Mouse (Mus musculus) midbrain, embryonic 12.5 days (tissue): ENCODE data around the gene Zranb1. TPM values are rescaled to one million over a fixed set of nuclear protein-coding genes. Genes with fewer than 3 reads are reported as not detected.
A peak's percentile ranks its signal among the peaks of the same experiment; 100 is the strongest.

Experiments used
- ATAC-seq: fragments of 200-750 bp; cut with Nextera tagmentation; 2 replicates; pipeline ENCODE4 v1.8.0; 2017; ENCODE audit warnings: low read depth, moderate TSS enrichment, moderate library complexity; ENCODE audit not compliant: low FRiP score
- H3K27ac ChIP-seq: fragments of 300-500 bp; sonication (generic); replicated peaks from 2 replicates; pipeline ENCODE4 v1.5.1; 2016; ENCODE audit warnings: mild to moderate bottlenecking
- H3K27me3 ChIP-seq: fragments of 300-500 bp; sonication (generic); 2 replicates; pipeline ENCODE4 v1.6.1; 2016; ENCODE audit warnings: mild to moderate bottlenecking
- H3K36me3 ChIP-seq: fragments of 300-500 bp; sonication (generic); 2 replicates; pipeline ENCODE4 v1.6.1; 2016
- H3K4me1 ChIP-seq: fragments of 300-500 bp; sonication (generic); 2 replicates; pipeline ENCODE4 v1.6.1; 2016
- H3K4me2 ChIP-seq: fragments of 300-500 bp; sonication (generic); replicated peaks from 2 replicates; pipeline ENCODE4 v1.6.1; 2016; ENCODE audit warnings: mild to moderate bottlenecking, moderate library complexity
- H3K4me3 ChIP-seq: fragments of 300-500 bp; sonication (generic); 2 replicates; pipeline ENCODE4 v1.5.1; 2016; ENCODE audit warnings: mild to moderate bottlenecking
- H3K9ac ChIP-seq: fragments of 300-500 bp; sonication (generic); replicated peaks from 2 replicates; pipeline ENCODE4 v1.6.1; 2016; ENCODE audit warnings: mild to moderate bottlenecking, moderate library complexity
- H3K9me3 ChIP-seq: fragments of 300-500 bp; sonication (generic); 2 replicates; pipeline ENCODE4 v1.6.1; 2016; ENCODE audit warnings: mild to moderate bottlenecking
- WGBS: fragments of 180-500 bp; shearing (Covaris S2); methylation state at CpG from one replicate; pipeline ENCODE4 v1.1.7; 2016; 5-methylcytosine and 5-hydroxymethylcytosine counted together
- polyA plus RNA-seq: library from polyadenylated mRNA; unstranded; fragments of >200 nt; fragmentation: Nextera tagmentation; extraction: Ambion mirVana; gene quantifications from 2 replicates; pipeline ENCODE4 v1.2.1, GENCODE M21; 2016

Zranb1 gene
- polyA plus RNA-seq, 1 experiment from 2014 or later = 17.6 TPM

DNA sequence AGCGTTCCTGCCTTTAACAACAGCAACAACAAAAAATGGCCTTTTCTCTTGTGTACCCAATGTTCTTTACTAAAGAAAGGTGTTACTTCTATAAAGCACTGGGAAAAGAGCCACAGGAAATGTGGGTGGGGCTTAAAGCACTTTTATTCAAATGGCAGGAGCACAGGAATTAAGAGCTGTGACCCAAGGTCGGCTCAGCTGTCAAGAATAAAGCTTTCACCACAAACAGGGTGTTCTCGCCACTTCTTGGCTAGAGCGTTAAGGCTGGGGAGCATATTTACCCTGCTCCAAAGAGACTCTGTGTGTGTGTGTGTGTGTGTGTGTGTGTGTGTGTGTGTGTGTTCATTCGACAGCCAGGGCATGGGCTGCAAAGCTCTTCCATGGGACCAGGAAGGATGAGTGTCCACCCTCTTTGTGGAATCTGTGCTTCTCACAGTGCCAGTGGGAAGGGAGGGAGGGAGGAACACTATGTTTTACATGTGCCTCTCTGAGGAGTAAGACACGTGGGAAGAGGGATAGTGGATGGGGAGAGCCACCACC lies 88.6 kb downstream of the Zranb1 start:
- WGBS = 19% methylated on average over 6 of the region's 6 CpGs
- H3K36me3 ChIP-seq = peaks cover 3% of the 10 kb centered on the region; the same call in 1 of the 2 replicates
- no peak overlapping the region for H3K27ac ChIP-seq
- H3K9me3 ChIP-seq = no peaks in the 10 kb centered on the region
- H3K4me2 ChIP-seq = no peak overlapping the region
- H3K4me1 ChIP-seq = peaks cover 55% of the 10 kb centered on the region
- H3K9ac ChIP-seq = no peak overlapping the region
- H3K4me3 ChIP-seq = no peak overlapping the region
- no peaks in the 10 kb centered on the region for H3K27me3 ChIP-seq
- no peak for ATAC-seq

- peaks cover 40% of the 10 kb centered on the region for H3K4me1 ChIP-seq
- WGBS = 76% methylated on average over 1 of the region's 1 CpGs
- no peaks in the 10 kb centered on the region for H3K27me3 ChIP-seq
- no peak overlapping the region for H3K4me2 ChIP-seq
- no peak overlapping the region for H3K4me3 ChIP-seq
- ATAC-seq = no peak
- no peaks in the 10 kb centered on the region for H3K9me3 ChIP-seq
- H3K27ac ChIP-seq = no peak overlapping the region
- no peak overlapping the region for H3K9ac ChIP-seq
- peaks cover 3% of the 10 kb centered on the region; the same call in 1 of the 2 replicates for H3K36me3 ChIP-seq
These were observed 93.8 kb downstream of the Zranb1 start for GRCm38 (mm10) chr7:133024694-133025093.

DNA sequence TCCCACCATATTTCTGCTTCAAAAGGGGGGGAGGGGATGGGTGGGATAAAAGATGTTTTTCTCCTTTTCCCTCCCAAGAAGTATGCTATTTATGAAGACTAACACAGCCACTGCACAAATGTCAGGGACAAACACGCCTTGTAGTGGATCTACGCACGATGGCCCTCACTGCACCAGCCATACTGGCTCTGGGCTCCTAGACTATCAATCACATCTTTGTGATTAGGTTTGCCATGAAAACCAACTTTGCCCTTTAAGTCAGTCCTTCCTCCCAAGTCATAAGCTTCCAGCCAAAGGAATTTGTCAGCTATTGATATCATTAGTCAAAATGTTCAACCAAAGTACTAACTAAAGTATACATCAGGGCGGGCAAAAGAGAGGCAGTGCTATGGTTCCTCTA lies 97.0 kb downstream of the Zranb1 start:
- WGBS = 92% methylated on average over 4 of the region's 4 CpGs
- no peaks in the 10 kb centered on the region for H3K27me3 ChIP-seq

GRCm38 (mm10) chr7:133029004-133029403 lies 98.1 kb downstream of the Zranb1 start:
- 92% methylated on average over 8 of the region's 8 CpGs for WGBS
- Histone ChIP-seq H3K27me3 (no peaks in the 10 kb centered on the region), H3K27ac (no peak overlapping the region), H3K4me3 (no peak overlapping the region), H3K9me3 (no peaks in the 10 kb centered on the region), H3K4me2 (no peak overlapping the region), H3K9ac (no peak overlapping the region), H3K36me3 (no peaks in the 10 kb centered on the region), H3K4me1 (peaks cover 38% of the 10 kb centered on the region)
- no peak for ATAC-seq

More for the DNA sequence above, 97.0 kb downstream of the Zranb1 start:
- no peak for ATAC-seq
- Histone ChIP-seq H3K4me1 (peaks cover 28% of the 10 kb centered on the region), H3K4me3 (no peak overlapping the region), H3K4me2 (no peak overlapping the region), H3K9ac (no peak overlapping the region), H3K9me3 (no peaks in the 10 kb centered on the region), H3K27ac (no peak overlapping the region), H3K36me3 (no peaks in the 10 kb centered on the region)

DNA sequence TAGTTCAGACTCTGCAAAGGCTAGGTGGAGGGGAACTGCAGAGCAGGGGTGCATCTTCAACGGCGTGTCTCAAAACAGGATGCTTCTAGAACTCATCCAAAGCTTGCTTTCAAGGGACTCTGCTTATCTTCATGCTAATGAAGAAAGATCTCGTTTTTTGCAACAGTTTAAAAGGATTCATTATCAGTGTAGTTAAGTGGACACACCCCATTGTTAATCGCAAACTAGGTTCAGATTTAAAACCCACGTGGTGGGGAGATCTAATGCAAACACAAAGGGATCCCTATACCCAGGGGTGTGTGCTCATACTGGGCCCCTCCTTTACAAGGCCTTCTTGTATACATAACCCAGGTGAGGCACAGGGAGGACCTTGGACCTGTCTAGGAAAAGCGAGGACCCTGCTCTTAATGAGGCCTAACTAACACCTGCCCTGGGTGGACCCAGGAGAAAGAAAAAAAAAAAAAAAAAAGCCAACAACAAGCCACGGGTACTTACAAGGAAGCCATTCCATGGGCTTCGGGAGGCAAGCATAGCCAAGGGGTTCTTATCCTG lies 98.6 kb downstream of the Zranb1 start:
- Histone ChIP-seq H3K4me2 (no peak overlapping the region), H3K27ac (no peak overlapping the region), H3K9me3 (no peaks in the 10 kb centered on the region), H3K27me3 (no peaks in the 10 kb centered on the region), H3K9ac (no peak overlapping the region), H3K36me3 (no peaks in the 10 kb centered on the region), H3K4me3 (no peak overlapping the region), H3K4me1 (peaks cover 44% of the 10 kb centered on the region)
- 82% methylated on average over 8 of the region's 8 CpGs for WGBS
- ATAC-seq = no peak

GRCm38 (mm10) chr7:133032589-133033203 lies 101.8 kb downstream of the Zranb1 start:
- no peaks in the 10 kb centered on the region for H3K27me3 ChIP-seq
- no peak overlapping the region for H3K9ac ChIP-seq
- H3K9me3 ChIP-seq = no peaks in the 10 kb centered on the region
- peak; percentile 62 for ATAC-seq
- H3K4me3 ChIP-seq = no peak overlapping the region
- H3K4me1 ChIP-seq = peaks cover 48% of the 10 kb centered on the region
- no peaks in the 10 kb centered on the region for H3K36me3 ChIP-seq
- H3K27ac ChIP-seq = no peak overlapping the region; the same call in 1 of the 2 replicates
- WGBS = 36% methylated on average over 9 of the region's 9 CpGs
- no peak overlapping the region for H3K4me2 ChIP-seq

GRCm38 (mm10) chr7:133035901-133036300 lies 105.0 kb downstream of the Zranb1 start:
- Histone ChIP-seq H3K4me1 (peaks cover 54% of the 10 kb centered on the region), H3K4me2 (no peak overlapping the region), H3K9me3 (no peaks in the 10 kb centered on the region), H3K4me3 (no peak overlapping the region), H3K27ac (no peak overlapping the region), H3K9ac (no peak overlapping the region), H3K36me3 (no peaks in the 10 kb centered on the region), H3K27me3 (no peaks in the 10 kb centered on the region)
- no peak for ATAC-seq

Other genes starting within 250 kb of the Zranb1 start
- gene Fam53b, start 117.3 kb upstream of the Zranb1 start, polyA plus RNA-seq = 28.3 and 39.6 TPM in 2 replicates
- 91.4 and 91.6 TPM in 2 replicates for gene Eef1akmt2, start 78.5 kb upstream of the Zranb1 start, polyA plus RNA-seq
- 39.7 and 40.6 TPM in 2 replicates for gene Abraxas2, start 71.9 kb upstream of the Zranb1 start, polyA plus RNA-seq
- gene Fgfr2, start 192.2 kb downstream of the Zranb1 start, polyA plus RNA-seq = 96.5 and 98.9 TPM in 2 replicates
- 111 and 118 TPM in 2 replicates for gene Ctbp2, start 193.2 kb downstream of the Zranb1 start, polyA plus RNA-seq